Mouse (Mus musculus) heart, postnatal 36 days (tissue): ENCODE results near the gene Bmper. TPM values are rescaled to one million over a fixed set of nuclear protein-coding genes. Genes with fewer than 3 reads are reported as not detected.

Source experiments
- DNase-seq, 2 experiments: peaks; one replicate each; pipeline ENCODE4 v3.0.0; 2021 to 2022
- intact Hi-C: fragments of 180-260 bp; cut with DNase I; formaldehyde crosslinking; loops from one replicate; pipeline ENCODE4 v1.15.1; 2025
- total RNA-seq, 2 experiments: library from RNA; stranded (reverse); gene quantifications; 2 replicates each; pipeline ENCODE4 v1.2.3; 2021

Gene Bmper
- total RNA-seq, 2 experiments from 2014 or later = 3.1 to 4.3 TPM

- no peak for DNase-seq
- intact Hi-C loops = no loop called here
Measured at GRCm38 (mm10) chr9:23407935-23408781, 185.3 kb downstream of the Bmper start.

- intact Hi-C loops = no loop called here
- no peak for DNase-seq
Measured at GRCm38 (mm10) chr9:23410567-23410966, 187.7 kb downstream of the Bmper start.

- intact Hi-C loops = no loop called here
- peak in 1 of 2 experiments; percentile 19 for DNase-seq
Measured at GRCm38 (mm10) chr9:23412956-23413355, 190.1 kb downstream of the Bmper start.

GRCm38 (mm10) chr9:23419107-23419506 lies 196.2 kb downstream of the Bmper start:
- no peak for DNase-seq
- intact Hi-C loops = no loop called here

- intact Hi-C loops = no loop called here
- no peak for DNase-seq
Measured at GRCm38 (mm10) chr9:23423748-23424147, 200.9 kb downstream of the Bmper start.

- no peak for DNase-seq
- intact Hi-C loops = no loop called here
Measured at GRCm38 (mm10) chr9:23432631-23433030, 209.8 kb downstream of the Bmper start.

GRCm38 (mm10) chr9:23433238-23433637 lies 210.4 kb downstream of the Bmper start:
- intact Hi-C loops = no loop called here

GRCm38 (mm10) chr9:23436751-23437150 lies 213.9 kb downstream of the Bmper start:
- intact Hi-C loops = no loop called here
- peak; percentile 15 to 39 for DNase-seq

More at GRCm38 (mm10) chr9:23433238-23433637, 210.4 kb downstream of the Bmper start:
- no peak for DNase-seq

- intact Hi-C loops = no loop called here
Measured at GRCm38 (mm10) chr9:23438662-23439061, 215.8 kb downstream of the Bmper start.

GRCm38 (mm10) chr9:23442168-23442567 lies 219.3 kb downstream of the Bmper start:
- DNase-seq = no peak
- intact Hi-C loops = no loop called here

More at GRCm38 (mm10) chr9:23438662-23439061, 215.8 kb downstream of the Bmper start:
- no peak for DNase-seq

GRCm38 (mm10) chr9:23444975-23445374 lies 222.1 kb downstream of the Bmper start:
- intact Hi-C loops = no loop called here
- no peak for DNase-seq

GRCm38 (mm10) chr9:23447271-23447961 lies 224.5 kb downstream of the Bmper start:
- intact Hi-C loops = no loop called here
- no peak for DNase-seq

GRCm38 (mm10) chr9:23453309-23453708 lies 230.4 kb downstream of the Bmper start:
- no peak for DNase-seq
- intact Hi-C loops = no loop called here

GRCm38 (mm10) chr9:23457186-23457585 lies 234.3 kb downstream of the Bmper start:
- intact Hi-C loops = no loop called here
- DNase-seq = no peak

GRCm38 (mm10) chr9:23460721-23461120 lies 237.8 kb downstream of the Bmper start:
- no peak for DNase-seq
- intact Hi-C loops = no loop called here

- intact Hi-C loops = loop anchor here (2.0 kb wide), 1 partner anchor 1054 kb away; no protein-coding TSS in a partner anchor
- DNase-seq = no peak
Measured at GRCm38 (mm10) chr9:23462949-23463608, 240.2 kb downstream of the Bmper start.

GRCm38 (mm10) chr9:23464981-23465630 lies 242.2 kb downstream of the Bmper start:
- intact Hi-C loops = no loop called here

GRCm38 (mm10) chr9:23469886-23470285 lies 247.0 kb downstream of the Bmper start:
- intact Hi-C loops = no loop called here

More at GRCm38 (mm10) chr9:23464981-23465630, 242.2 kb downstream of the Bmper start:
- no peak for DNase-seq

GRCm38 (mm10) chr9:23485851-23486250 lies 263.0 kb downstream of the Bmper start:
- intact Hi-C loops = no loop called here
- DNase-seq = no peak

More at GRCm38 (mm10) chr9:23469886-23470285, 247.0 kb downstream of the Bmper start:
- DNase-seq = no peak

- intact Hi-C loops = no loop called here
- DNase-seq = no peak
Measured at GRCm38 (mm10) chr9:23486725-23487378, 264.0 kb downstream of the Bmper start.
